Mouse (Mus musculus) cerebellum, adult 18-20 months (tissue): ENCODE results near the gene Astn2.

Experiments used
- DNase-seq, 2 experiments: peaks; one replicate each; pipeline ENCODE4 v3.0.0; 2021

Gene Astn2

GRCm38 (mm10) chr4:66310315-66311020, 93.9 kb downstream of the Astn2 start:
- DNase-seq = no peak

DNA sequence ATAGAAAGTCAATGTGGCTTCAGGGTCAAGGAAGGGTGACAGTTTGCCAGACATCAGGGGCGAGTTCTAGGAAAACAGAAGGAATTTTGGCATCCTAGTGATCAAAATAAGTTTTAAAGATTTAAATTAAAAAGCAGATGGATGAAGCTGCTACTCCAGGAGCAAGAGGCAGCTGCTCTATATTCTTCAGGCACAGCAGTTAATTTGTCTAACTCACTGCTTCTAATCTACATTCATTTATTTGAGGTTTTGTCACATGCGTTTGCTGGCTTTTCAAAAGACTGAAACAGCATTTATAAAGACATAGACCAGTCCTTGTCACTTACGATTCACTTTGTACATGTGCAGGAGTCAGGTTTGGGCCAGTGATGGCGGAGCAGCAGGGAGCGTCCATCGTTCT, 98.0 kb downstream of the Astn2 start:
- no peak for DNase-seq

DNA sequence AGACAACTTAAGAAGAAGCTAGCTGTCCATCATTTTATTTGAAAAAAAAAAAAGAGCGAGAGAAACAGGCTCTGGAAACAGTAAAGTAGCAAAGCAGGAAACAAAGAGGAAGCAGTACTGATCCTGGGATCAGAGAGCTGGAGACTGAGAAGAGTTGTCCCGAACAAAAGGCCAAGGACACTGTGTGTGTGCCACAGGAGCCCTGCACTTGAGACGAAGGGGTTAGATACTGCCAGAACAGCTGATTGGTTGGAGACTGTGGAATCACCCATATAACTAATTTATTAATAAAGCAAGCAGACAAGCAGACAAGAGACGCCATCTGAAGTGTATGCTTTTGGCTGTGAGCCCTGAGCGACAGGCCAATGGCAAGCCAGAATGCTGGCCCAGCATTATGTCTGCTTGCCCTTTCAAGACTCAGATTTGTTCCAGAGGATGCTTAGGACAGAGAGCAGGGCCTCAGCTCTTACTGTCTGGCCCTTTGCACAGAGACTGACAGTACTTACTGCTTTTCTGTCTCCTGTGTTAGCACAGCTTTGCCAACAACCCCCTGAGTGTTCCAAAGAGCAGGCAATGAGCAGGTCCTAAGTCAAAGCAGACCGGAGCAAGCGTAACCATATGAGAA, 101.6 kb downstream of the Astn2 start:
- peak; percentile 53 for DNase-seq

GRCm38 (mm10) chr4:66285034-66285433, 119.4 kb downstream of the Astn2 start:
- DNase-seq = peak in 1 of 2 experiments; percentile 30

DNA sequence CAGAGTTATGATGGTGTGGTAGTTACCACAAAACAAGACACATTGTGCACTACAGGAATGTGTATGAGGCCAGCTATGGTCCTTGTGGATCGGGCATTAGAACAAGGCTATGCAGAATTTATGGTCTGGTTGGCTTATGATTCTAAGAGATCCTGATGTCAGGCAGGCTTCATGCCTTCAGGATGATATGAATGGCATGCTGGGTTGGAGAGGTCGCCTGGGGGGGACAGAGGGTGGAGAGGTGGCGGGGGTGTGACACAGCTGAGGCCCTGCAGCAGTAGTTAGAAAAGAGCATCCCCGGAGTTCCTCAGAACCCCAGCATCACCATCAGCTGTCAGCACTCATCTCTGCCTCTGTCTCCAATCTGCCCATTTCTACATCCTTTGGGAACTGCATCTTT, 128.3 kb downstream of the Astn2 start:
- DNase-seq = no peak

DNA sequence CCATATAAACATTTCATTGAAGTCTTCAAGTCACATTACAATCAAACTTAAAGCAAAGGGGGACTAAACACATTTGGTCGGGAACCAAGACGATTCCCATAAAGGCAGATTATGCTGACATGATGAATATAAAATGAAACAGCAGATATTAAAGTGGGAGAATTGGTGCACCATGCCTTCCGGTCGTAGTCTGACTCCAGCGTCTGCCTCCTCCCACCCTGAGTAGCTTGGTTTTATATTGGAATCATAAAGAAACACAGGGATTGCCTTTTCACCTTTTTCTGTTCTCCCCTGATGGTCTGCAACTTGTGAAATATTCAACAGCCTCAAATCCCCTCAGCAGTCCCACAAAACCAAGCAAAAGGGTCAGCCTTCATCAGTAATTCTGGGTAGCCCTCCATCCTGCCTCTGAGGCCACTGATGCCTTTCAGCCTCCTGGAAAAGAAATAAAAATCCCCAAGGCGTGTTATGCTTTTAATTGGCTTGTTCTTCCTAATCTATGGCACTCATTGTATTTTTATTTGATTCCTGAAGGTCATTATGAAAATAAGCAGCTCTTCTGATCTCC, 132.8 kb downstream of the Astn2 start:
- DNase-seq = no peak

DNA sequence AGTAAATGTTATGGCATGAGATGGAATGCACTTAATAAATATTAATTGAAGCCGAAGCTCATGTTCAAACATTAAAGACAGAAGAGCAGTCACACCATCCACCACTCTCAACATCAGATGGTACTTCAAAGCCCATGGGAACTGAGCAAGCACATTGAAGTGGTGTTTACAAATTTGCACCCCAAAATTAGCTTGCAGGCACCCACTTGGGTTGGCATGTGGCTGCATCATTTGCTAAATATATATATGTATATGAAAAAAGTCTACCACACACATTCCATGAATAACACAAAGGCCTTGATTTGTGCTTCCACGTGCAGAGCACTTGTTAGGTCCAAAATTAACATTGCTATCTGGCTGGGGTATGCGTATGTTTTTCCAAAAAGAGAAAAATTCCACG, 140.4 kb downstream of the Astn2 start:
- no peak for DNase-seq

DNA sequence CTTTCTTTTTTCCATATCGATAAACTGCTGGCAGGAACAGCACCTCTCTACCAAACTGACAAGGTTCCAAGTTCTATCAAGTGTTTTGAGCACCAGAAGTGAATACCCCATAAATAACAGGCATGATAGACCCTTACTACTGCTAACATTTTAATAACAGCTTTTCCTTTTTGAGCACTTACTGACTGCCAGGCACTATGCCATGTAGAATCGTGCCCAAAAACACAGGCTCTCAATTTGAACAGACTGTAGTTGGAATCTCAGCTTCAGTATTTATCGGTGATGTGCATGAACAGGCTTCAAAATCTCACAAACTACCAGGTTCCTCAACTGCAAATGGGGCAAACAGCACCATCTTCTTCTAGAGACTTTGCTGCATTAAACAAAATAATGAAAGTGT, 143.1 kb downstream of the Astn2 start:
- DNase-seq = peak in 1 of 2 experiments; percentile 30

- DNase-seq = no peak
These were observed 145.5 kb downstream of the Astn2 start for GRCm38 (mm10) chr4:66258905-66259304.

GRCm38 (mm10) chr4:66254695-66255492, 149.5 kb downstream of the Astn2 start:
- DNase-seq = no peak

DNA sequence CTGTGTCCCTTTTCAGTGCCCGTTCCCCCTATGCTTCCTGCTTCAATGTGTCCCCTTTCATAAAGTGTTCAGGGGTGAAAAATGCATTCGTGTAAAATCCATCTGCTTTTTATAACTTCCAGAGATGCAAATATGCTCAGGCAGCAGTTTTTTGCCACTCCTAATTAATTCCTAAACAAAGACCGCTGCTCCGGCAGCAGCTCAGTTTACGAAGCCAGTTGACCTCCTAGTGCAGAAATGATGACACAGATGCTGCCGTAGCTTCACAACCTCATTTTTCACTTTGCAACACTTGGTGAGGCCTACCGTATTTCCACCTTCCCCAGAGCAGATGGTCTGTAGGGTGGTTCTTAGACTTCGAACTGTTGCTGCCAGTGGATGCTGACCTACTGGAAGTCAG, 155.9 kb downstream of the Astn2 start:
- DNase-seq = no peak

- DNase-seq = peak; percentile 38 to 62
These were observed 161.7 kb downstream of the Astn2 start for GRCm38 (mm10) chr4:66242683-66243082.

GRCm38 (mm10) chr4:66232799-66233198, 171.6 kb downstream of the Astn2 start:
- DNase-seq = no peak

GRCm38 (mm10) chr4:66232350-66232749, 172.1 kb downstream of the Astn2 start:
- DNase-seq = no peak

- no peak for DNase-seq
These were observed 173.7 kb downstream of the Astn2 start for GRCm38 (mm10) chr4:66230735-66231134.

GRCm38 (mm10) chr4:66222602-66223317, 181.7 kb downstream of the Astn2 start:
- DNase-seq = peak; percentile 49 to 59

- peak; percentile 69 to 80 for DNase-seq
These were observed 189.2 kb downstream of the Astn2 start for GRCm38 (mm10) chr4:66215170-66215618.

DNA sequence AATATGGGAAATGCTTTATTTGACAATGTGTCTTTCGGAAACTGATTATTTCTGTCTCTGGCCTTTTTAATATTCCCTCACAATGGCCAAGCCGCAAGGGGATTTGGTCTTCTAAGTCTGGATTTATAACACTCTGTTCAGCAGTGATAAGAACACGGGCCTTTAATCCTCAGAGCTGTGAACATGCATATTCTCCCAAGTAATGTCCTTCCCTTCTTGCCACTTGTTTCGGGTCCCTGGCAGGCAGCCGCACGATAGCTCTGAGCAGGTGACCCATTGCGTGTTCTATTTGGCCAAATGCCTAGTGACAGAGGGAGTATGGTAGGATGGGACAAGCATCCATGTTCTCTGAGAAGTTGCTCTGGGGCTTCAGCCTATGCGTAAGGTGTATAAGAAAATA, 214.8 kb downstream of the Astn2 start:
- peak; percentile 46 to 54 for DNase-seq

- no peak for DNase-seq
These were observed 228.4 kb downstream of the Astn2 start for GRCm38 (mm10) chr4:66175887-66176533.

- peak in 1 of 2 experiments; percentile 27 for DNase-seq
These were observed 232.8 kb downstream of the Astn2 start for GRCm38 (mm10) chr4:66171583-66171982.

DNA sequence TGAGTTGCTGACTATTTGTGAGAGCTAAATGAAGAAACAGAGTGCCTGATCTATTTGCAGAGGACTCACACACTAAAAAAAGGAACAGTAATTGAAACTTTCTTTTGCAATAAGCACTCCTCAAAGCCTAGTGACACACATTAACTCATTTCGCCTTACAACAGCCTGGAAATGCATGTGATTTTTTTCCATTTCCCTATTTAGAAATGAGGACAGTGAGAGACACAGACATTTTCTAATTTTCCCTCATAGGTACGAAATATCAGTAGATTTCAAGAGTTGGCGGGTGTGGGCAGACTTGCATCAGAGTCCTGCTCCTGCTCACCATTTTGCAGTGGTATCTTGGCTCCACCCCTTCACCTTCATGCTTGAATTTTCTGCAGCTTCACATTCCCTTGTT, 233.6 kb downstream of the Astn2 start:
- no peak for DNase-seq

DNA sequence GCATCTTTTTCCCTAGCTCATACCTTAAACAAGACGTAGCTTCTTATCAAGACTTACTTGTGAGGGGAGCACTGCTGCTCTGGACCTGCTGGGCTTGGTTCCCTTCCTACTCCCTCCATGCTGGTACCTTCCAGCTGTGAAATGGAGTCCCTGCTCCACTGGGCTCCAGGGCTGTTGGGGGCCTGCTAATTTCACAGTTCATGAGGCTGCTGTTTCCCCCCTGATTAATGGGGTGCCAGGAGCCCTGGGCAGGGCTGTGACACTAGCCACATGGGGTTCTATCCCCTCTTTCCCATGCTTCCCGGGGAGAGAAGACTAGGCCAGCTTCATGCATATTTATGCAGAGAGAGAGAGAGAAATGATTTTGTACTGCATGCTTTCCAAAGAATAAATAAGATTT, 234.9 kb downstream of the Astn2 start:
- DNase-seq = no peak
